Mouse (Mus musculus) layer of hippocampus, adult 9-10 months (tissue): ENCODE measurements around the gene Lrrc4.

Experiments
- DNase-seq: peaks from one replicate; pipeline ENCODE4 v3.0.0; 2022; ENCODE audit warnings: low spot score

Lrrc4 gene

GRCm38 (mm10) chr6:28831011-28831853 lies at the start of gene Lrrc4:
Gene Lrrc4 (minus strand): TSS chr6:28831747.
- DNase-seq, result no peak

- no peak for DNase-seq
Observed at GRCm38 (mm10) chr6:28880909-28881308, 49.4 kb upstream of the Lrrc4 start.

GRCm38 (mm10) chr6:28879315-28879714 lies 47.8 kb upstream of the Lrrc4 start:
- no peak for DNase-seq

GRCm38 (mm10) chr6:28877945-28878666 lies 46.6 kb upstream of the Lrrc4 start:
- DNase-seq, result no peak

GRCm38 (mm10) chr6:28876492-28876891 lies 44.9 kb upstream of the Lrrc4 start:
- no peak for DNase-seq

GRCm38 (mm10) chr6:28875333-28875732 lies 43.8 kb upstream of the Lrrc4 start:
- no peak for DNase-seq

GRCm38 (mm10) chr6:28874759-28875158 lies 43.2 kb upstream of the Lrrc4 start:
- no peak for DNase-seq

- DNase-seq, result no peak
Observed at GRCm38 (mm10) chr6:28874053-28874452, 42.5 kb upstream of the Lrrc4 start.

- DNase-seq, result no peak
Observed at GRCm38 (mm10) chr6:28872421-28872795, 40.9 kb upstream of the Lrrc4 start.

- DNase-seq, result no peak
Observed at GRCm38 (mm10) chr6:28871725-28872420, 40.3 kb upstream of the Lrrc4 start.

- DNase-seq, result no peak
Observed at GRCm38 (mm10) chr6:28867516-28868251, 36.1 kb upstream of the Lrrc4 start.

GRCm38 (mm10) chr6:28866206-28866605 lies 34.7 kb upstream of the Lrrc4 start:
- DNase-seq, result no peak

GRCm38 (mm10) chr6:28865112-28865511 lies 33.6 kb upstream of the Lrrc4 start:
- no peak for DNase-seq

GRCm38 (mm10) chr6:28864684-28865083 lies 33.1 kb upstream of the Lrrc4 start:
- no peak for DNase-seq

GRCm38 (mm10) chr6:28862304-28862703 lies 30.8 kb upstream of the Lrrc4 start:
- no peak for DNase-seq

GRCm38 (mm10) chr6:28860922-28861321 lies 29.4 kb upstream of the Lrrc4 start:
- DNase-seq, result no peak

- no peak for DNase-seq
Observed at GRCm38 (mm10) chr6:28860450-28860849, 28.9 kb upstream of the Lrrc4 start.

- no peak for DNase-seq
Observed at GRCm38 (mm10) chr6:28859094-28859493, 27.5 kb upstream of the Lrrc4 start.

GRCm38 (mm10) chr6:28857198-28858180 lies 25.9 kb upstream of the Lrrc4 start:
- no peak for DNase-seq

GRCm38 (mm10) chr6:28856789-28857188 lies 25.2 kb upstream of the Lrrc4 start:
- DNase-seq, result no peak

- DNase-seq, result no peak
Observed at GRCm38 (mm10) chr6:28855442-28855841, 23.9 kb upstream of the Lrrc4 start.
